Mouse (Mus musculus): ENCODE results near the gene Gm45234. TPM values are rescaled to one million over a fixed set of nuclear protein-coding genes. Genes with fewer than 3 reads are reported as not detected.

The Gm45234 gene
- total and polyA plus RNA-seq, 3 experiments: not detected

DNA sequence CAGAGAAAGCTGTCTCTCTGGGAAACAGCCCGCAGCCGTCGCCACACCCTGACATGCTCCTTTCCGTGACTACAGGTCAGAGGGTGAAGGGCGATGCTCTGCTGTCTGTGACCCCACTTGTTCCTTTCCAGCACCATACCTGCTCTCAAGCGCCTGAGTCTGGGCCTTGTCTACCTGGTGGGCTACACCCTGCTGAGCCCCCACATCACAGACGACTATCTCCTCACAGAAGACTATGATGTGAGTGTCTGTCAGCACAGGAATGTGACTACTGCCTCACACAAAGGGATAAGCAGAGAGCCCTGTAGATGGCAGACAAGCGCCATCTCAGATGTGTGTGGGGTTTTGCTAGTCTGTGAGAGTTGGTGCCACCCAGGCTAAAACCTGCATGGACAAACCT lies 54.5 kb downstream of the Gm45234 start:
- no peak for TF ChIP-seq GATA1 (IDR thresholded peaks at IDR 0.05; ENCODE audit: borderline replicate concordance, low read length)
- no peak for TF ChIP-seq CTCF (IDR thresholded peaks at IDR 0.05; ENCODE audit: low read depth, low read length)
- no peak for TF ChIP-seq GATA2 (IDR thresholded peaks at IDR 0.05; ENCODE audit: borderline replicate concordance, low read depth, low read length)
- TF ChIP-seq TAL1 (conservative IDR thresholded peaks at IDR 0.05; ENCODE audit: low read depth, low read length): no peak
- no peak for TF ChIP-seq POLR2AphosphoS5 (IDR thresholded peaks at IDR 0.05; ENCODE audit: insufficient replicate concordance, low read depth, low read length)
- ATAC-seq (ENCODE audit: extremely low read depth, insufficient number of reproducible peaks, low FRiP score, poor library complexity, severe bottlenecking): no peak
- Histone ChIP-seq H3K4me3 (ENCODE audit: low read depth, low read length) (no peak overlapping the region), H3K9me3 (replicated peaks) (no peaks in the 10 kb centered on the region), H3K27me3 (ENCODE audit: insufficient read depth, low read length) (no peaks in the 10 kb centered on the region), H3K4me1 (ENCODE audit: insufficient read depth, low read depth, low read length) (peaks cover 69% of the 10 kb centered on the region), H3K36me3 (replicated peaks) (peaks cover 100% of the 10 kb centered on the region)
- no peak for DNase-seq (ENCODE audit: low spot score)

DNA sequence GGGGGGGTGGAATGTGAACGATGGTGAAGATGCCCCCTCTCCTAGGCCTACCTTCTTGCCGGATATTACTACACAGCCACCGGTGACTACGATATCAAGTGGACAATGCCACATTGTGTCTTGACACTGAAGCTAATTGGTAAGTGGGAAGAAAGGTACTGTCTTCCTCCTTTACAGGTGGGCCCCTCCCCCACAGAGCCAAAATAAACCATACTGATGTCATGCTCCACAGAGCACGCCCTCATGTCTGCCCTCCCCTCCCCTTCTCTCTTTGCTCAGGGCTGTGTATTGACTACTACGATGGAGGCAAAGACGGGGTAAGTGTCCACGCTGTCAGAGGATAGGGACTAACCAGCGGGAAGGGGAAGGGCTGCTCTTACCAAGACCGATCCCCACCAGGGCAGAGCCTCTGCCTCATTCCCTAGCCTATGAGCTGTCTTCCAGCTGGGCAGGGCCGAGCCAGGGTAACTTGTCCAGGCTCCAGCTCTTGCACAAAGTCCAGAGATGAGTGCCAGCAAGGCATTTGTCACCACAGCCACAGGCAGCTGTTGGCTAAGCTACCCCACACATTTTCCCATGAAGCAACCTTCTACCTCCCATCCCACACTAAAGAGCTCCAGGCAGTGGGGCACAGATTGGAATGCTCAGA lies 55.7 kb downstream of the Gm45234 start:
- no peak overlapping the region for H3K4me3 ChIP-seq (ENCODE audit: low read depth, low read length)
- H3K36me3 ChIP-seq (replicated peaks): peaks cover 99% of the 10 kb centered on the region
- no peak for TF ChIP-seq GATA2 (IDR thresholded peaks at IDR 0.05; ENCODE audit: borderline replicate concordance, low read depth, low read length)
- TF ChIP-seq POLR2AphosphoS5 (IDR thresholded peaks at IDR 0.05; ENCODE audit: insufficient replicate concordance, low read depth, low read length): no peak
- no peak for TF ChIP-seq GATA1 (IDR thresholded peaks at IDR 0.05; ENCODE audit: borderline replicate concordance, low read length)
- TF ChIP-seq CTCF (IDR thresholded peaks at IDR 0.05; ENCODE audit: low read depth, low read length): no peak
- TF ChIP-seq TAL1 (conservative IDR thresholded peaks at IDR 0.05; ENCODE audit: low read depth, low read length): no peak
- H3K4me1 ChIP-seq (ENCODE audit: insufficient read depth, low read depth, low read length): peaks cover 56% of the 10 kb centered on the region
- H3K9me3 ChIP-seq (replicated peaks): no peaks in the 10 kb centered on the region
- no peaks in the 10 kb centered on the region for H3K27me3 ChIP-seq (ENCODE audit: insufficient read depth, low read length)
- no peak for DNase-seq (ENCODE audit: low spot score)
- no peak for ATAC-seq (ENCODE audit: extremely low read depth, insufficient number of reproducible peaks, low FRiP score, poor library complexity, severe bottlenecking)

DNA sequence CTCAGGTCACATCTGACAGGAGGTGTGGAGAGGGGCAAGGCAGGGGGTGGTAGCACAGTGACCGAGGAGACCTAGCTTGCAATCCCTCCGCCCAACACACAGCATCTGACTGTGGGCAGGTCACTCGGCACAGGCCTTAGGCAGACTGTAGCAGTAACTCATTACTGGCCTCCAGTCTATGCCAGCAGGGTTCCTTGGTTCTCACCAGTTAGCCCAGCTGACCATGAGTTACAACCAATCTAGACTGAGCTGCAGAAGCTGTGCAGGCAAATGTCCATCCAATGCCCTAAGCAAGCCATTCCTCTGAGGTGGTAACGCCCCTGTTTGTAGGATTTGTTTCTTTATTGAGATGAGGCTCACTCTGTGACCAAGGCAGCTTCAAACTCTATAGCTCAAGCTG lies 56.5 kb downstream of the Gm45234 start:
- no peak for DNase-seq (ENCODE audit: low spot score)
- TF ChIP-seq CTCF (IDR thresholded peaks at IDR 0.05; ENCODE audit: low read depth, low read length) (no peak), GATA1 (IDR thresholded peaks at IDR 0.05; ENCODE audit: borderline replicate concordance, low read length) (no peak), POLR2AphosphoS5 (IDR thresholded peaks at IDR 0.05; ENCODE audit: insufficient replicate concordance, low read depth, low read length) (no peak), TAL1 (conservative IDR thresholded peaks at IDR 0.05; ENCODE audit: low read depth, low read length) (no peak), GATA2 (IDR thresholded peaks at IDR 0.05; ENCODE audit: borderline replicate concordance, low read depth, low read length) (no peak)
- Histone ChIP-seq H3K4me1 (ENCODE audit: insufficient read depth, low read depth, low read length) (peaks cover 53% of the 10 kb centered on the region), H3K4me3 (ENCODE audit: low read depth, low read length) (no peak overlapping the region), H3K27me3 (ENCODE audit: insufficient read depth, low read length) (no peaks in the 10 kb centered on the region), H3K36me3 (replicated peaks) (peaks cover 97% of the 10 kb centered on the region), H3K9me3 (replicated peaks) (no peaks in the 10 kb centered on the region)
- no peak for ATAC-seq (ENCODE audit: extremely low read depth, insufficient number of reproducible peaks, low FRiP score, poor library complexity, severe bottlenecking)

DNA sequence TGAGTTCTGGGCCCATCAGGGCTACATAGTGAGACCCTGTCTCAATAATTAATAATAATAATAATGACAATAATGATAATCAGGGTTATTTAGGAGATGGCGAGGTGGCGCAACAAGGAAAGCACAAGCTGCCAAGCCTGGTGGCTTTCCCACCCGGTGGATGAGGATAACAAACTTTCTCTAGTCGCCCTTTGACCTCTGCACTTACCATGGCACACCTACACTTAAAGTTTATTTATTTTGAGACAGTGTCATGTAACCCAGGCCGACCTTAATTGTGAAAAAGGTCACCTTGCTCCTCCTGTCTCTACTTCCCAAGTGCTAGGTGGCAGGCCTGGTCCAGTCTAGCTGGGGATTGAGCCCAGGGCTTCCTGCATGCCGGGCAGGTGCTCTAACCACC lies 57.1 kb downstream of the Gm45234 start:
- no peaks in the 10 kb centered on the region for H3K27me3 ChIP-seq (ENCODE audit: insufficient read depth, low read length)
- no peaks in the 10 kb centered on the region for H3K9me3 ChIP-seq (replicated peaks)
- peaks cover 97% of the 10 kb centered on the region for H3K36me3 ChIP-seq (replicated peaks)
- TF ChIP-seq TAL1 (conservative IDR thresholded peaks at IDR 0.05; ENCODE audit: low read depth, low read length): no peak
- TF ChIP-seq GATA1 (IDR thresholded peaks at IDR 0.05; ENCODE audit: borderline replicate concordance, low read length): no peak
- TF ChIP-seq POLR2AphosphoS5 (IDR thresholded peaks at IDR 0.05; ENCODE audit: insufficient replicate concordance, low read depth, low read length): no peak
- no peak for TF ChIP-seq GATA2 (IDR thresholded peaks at IDR 0.05; ENCODE audit: borderline replicate concordance, low read depth, low read length)
- TF ChIP-seq CTCF (IDR thresholded peaks at IDR 0.05; ENCODE audit: low read depth, low read length): no peak
- DNase-seq (ENCODE audit: low spot score): no peak
- H3K4me3 ChIP-seq (ENCODE audit: low read depth, low read length): no peak overlapping the region
- peaks cover 54% of the 10 kb centered on the region for H3K4me1 ChIP-seq (ENCODE audit: insufficient read depth, low read depth, low read length)
- no peak for ATAC-seq (ENCODE audit: extremely low read depth, insufficient number of reproducible peaks, low FRiP score, poor library complexity, severe bottlenecking)

DNA sequence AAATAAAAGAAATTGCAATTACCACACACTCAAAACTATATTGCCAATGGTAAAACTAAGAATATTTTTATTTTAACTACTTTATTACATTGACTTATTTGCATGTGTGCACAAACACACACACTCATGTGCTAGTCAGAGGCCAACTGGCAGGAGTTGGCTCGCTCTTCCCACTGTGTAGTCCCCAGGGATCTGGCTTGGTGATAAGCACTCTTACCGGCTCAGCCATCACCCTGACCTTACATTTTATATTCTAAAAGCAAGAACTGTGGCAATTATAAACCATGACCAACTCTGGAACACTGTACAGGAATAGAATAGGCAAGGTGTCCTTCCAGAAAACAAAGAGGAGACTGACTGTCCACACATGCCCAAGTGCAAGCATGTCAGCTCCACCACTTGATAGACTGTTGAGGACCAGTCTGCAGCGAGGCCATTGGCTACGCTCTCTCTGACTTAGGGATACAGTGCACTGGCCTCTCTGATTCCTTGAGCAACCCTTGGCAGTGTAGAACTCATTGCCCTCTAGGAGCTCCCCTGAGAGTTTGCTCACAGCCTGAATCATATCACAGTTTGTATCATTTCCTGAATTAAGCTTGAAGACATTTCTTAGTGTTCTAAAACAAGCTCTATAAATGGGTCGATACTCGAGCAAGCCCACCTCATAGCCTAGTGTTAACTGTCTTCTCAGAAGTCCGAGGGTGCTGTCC lies 59.2 kb downstream of the Gm45234 start:
- peaks cover 54% of the 10 kb centered on the region for H3K4me1 ChIP-seq (ENCODE audit: insufficient read depth, low read depth, low read length)
- H3K4me3 ChIP-seq (ENCODE audit: low read depth, low read length): no peak overlapping the region
- no peaks in the 10 kb centered on the region for H3K27me3 ChIP-seq (ENCODE audit: insufficient read depth, low read length)
- DNase-seq (ENCODE audit: low spot score) (no peak), ATAC-seq (ENCODE audit: extremely low read depth, insufficient number of reproducible peaks, low FRiP score, poor library complexity, severe bottlenecking) (no peak)
- H3K36me3 ChIP-seq (replicated peaks): peaks cover 94% of the 10 kb centered on the region
- no peaks in the 10 kb centered on the region for H3K9me3 ChIP-seq (replicated peaks)
- no peak for TF ChIP-seq POLR2AphosphoS5 (IDR thresholded peaks at IDR 0.05; ENCODE audit: insufficient replicate concordance, low read depth, low read length)

DNA sequence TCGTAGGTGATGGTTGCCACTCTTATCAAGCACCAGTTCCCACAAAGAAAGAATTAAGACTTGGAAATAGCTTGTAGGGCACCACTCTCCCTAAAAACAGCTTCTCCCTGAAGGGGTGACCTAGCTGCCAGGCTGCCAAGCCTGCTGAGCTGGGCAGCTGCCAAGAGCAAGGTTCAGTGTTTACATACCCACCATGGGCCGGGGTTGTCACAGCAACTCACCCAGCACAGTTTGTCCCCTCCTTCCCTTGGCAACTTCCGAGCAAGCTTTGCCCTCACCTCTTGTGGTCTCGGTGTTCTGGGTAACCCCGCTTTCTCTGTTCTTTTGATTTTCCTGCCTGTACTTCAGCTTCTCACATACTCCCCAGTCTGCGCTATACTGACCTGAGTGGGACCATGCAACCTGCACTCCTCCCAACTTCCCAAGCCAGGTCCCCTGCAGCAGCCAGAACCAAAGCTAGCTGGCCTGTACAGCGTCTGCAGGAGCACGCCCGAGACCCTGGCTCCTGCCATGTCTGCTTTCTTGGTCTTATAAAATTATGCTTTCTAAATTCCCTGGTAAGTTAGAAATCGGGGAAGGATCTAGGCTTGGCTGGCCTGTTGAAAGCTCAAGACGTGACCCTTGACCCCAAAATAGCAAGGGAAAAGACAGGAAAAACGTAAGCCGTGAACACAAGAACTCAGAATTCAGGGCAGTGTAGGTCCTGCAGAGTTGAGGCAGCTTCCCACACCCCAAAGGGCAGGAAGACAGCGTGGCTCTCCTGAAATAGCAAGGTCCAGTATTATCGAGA lies 61.5 kb downstream of the Gm45234 start:
- H3K36me3 ChIP-seq (replicated peaks): peaks cover 88% of the 10 kb centered on the region
- no peaks in the 10 kb centered on the region for H3K27me3 ChIP-seq (ENCODE audit: insufficient read depth, low read length)
- no peak overlapping the region for H3K4me3 ChIP-seq (ENCODE audit: low read depth, low read length)
- no peak for ATAC-seq (ENCODE audit: extremely low read depth, insufficient number of reproducible peaks, low FRiP score, poor library complexity, severe bottlenecking)
- no peaks in the 10 kb centered on the region for H3K9me3 ChIP-seq (replicated peaks)
- no peak for TF ChIP-seq POLR2AphosphoS5 (IDR thresholded peaks at IDR 0.05; ENCODE audit: insufficient replicate concordance, low read depth, low read length)
- TF ChIP-seq GATA2 (IDR thresholded peaks at IDR 0.05; ENCODE audit: borderline replicate concordance, low read depth, low read length): no peak
- no peak for TF ChIP-seq GATA1 (IDR thresholded peaks at IDR 0.05; ENCODE audit: borderline replicate concordance, low read length)
- TF ChIP-seq CTCF (IDR thresholded peaks at IDR 0.05; ENCODE audit: low read depth, low read length): no peak
- no peak for TF ChIP-seq TAL1 (conservative IDR thresholded peaks at IDR 0.05; ENCODE audit: low read depth, low read length)
- DNase-seq (ENCODE audit: low spot score): no peak
- H3K4me1 ChIP-seq (ENCODE audit: insufficient read depth, low read depth, low read length): peaks cover 40% of the 10 kb centered on the region
